Mouse (Mus musculus) cortical plate, adult 2 months (tissue): Measurements from ENCODE around the gene Dock8.

Source experiments
- CTCF ChIP-seq: fragments of 200-500 bp; IDR thresholded peaks from 2 replicates; pipeline ENCODE4 v1.5.1; 2011; ENCODE audit warnings: mild to moderate bottlenecking, control low read depth, low read length; ENCODE audit not compliant: insufficient read depth; ENCODE audit errors: extremely low read depth
- POLR2A ChIP-seq: fragments of 200-500 bp; IDR thresholded peaks from 2 replicates; pipeline ENCODE4 v1.6.1; 2011; ENCODE audit warnings: mild to moderate bottlenecking, low read length, control low read depth; ENCODE audit not compliant: insufficient read depth; ENCODE audit errors: extremely low read depth

DNA sequence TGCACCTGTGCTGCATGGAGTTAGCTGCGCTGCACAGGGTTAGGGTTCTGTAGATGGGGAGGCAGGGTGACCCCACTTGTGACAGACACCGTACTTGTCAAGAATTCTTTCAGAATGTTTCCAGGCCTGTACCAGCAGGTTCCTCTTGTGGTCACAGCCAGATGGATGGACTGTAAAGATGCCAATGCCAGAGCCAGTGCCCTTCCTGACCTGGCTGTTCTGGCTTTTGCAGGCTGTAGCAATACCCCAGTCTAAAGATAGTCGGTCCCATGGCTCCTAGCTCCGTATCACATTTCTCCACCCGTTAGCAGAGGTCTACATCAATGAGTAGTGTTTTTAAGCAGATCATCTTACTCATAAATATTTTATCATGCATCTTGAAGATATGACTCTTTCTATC is 124.1 kb downstream of the Dock8 start:
- TF ChIP-seq CTCF = no peak
- no peak for TF ChIP-seq POLR2A
